Mouse (Mus musculus) embryo, embryonic 11 days (tissue): ENCODE measurements at regions not wholly inside any gene's neighbourhood (a gene's known extent, or its start where the extent isn't known, plus 50 kb on each side); places are given as distances from the start of the nearest gene placed in this dataset.

ENCODE experiments used
- DNase-seq: peaks from one replicate; pipeline ENCODE4 v3.0.0-alpha.2; 2015

- no peak for DNase-seq
These were observed 208.9 kb downstream of the Gm11077 start for GRCm38 (mm10) chr6:140938025-140938424.

GRCm38 (mm10) chr6:140946720-140947119, 217.6 kb downstream of the Gm11077 start:
- no peak for DNase-seq

- DNase-seq, result no peak
These were observed 221.4 kb downstream of the Gm11077 start for GRCm38 (mm10) chr6:140950483-140950882.

DNA sequence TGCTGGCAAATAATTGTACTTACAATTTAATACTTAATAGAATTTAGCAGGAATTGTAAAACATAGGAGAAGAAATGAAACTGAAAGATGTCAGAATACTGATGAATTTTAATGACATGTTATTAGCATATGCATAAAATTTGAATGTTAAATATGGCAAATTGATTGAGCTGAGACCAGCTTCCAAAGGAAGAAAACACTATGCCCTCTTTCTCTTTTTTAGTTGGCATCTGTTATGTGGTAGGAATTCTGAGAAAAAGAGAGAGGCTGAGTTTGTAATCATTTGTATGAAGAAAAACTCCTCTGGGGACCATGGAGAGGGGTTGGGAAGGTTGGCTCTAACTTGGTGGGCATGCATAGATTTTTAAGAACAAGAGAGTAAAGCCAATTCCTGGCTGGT, 224.2 kb downstream of the Gm11077 start:
- no peak for DNase-seq

DNA sequence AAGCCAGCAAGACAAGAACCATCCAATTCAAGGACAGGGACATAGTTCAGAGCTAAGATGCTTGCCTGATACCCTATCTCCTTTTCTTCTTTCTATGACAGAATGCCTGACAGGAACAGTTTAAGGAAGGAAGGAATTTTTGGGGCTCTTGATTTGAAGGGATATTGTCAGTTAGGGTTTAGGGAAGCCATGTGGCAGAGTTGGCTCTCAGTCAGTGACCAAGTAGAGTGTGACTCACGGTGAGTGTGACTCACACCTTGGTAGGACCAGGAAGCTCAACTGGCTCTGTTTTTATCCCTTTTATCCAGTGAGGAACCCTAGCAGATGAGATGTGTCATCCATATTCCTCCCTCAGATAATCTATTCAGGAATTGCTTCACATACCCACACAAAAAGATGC, 224.6 kb downstream of the Gm11077 start:
- DNase-seq, result no peak

- DNase-seq, result peak; percentile 7
These were observed 226.9 kb downstream of the Gm11077 start for GRCm38 (mm10) chr6:140955751-140956521.

DNA sequence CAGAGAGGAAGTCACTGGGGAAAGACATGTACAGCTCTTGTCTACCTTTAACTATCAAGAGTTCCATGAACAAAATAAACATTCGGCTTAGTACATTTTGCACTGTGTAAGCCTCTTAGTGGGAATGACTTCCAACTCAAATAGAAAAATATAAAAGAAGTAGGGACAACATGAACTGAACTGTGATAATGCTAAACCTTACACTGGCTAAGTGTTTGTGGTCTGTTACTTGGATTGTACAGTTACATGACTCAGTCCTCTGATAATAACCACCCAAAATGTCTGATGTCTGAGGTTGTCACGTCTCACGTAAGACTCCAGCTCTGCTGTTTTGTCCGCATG, 227.4 kb downstream of the Gm11077 start:
- no peak for DNase-seq

DNA sequence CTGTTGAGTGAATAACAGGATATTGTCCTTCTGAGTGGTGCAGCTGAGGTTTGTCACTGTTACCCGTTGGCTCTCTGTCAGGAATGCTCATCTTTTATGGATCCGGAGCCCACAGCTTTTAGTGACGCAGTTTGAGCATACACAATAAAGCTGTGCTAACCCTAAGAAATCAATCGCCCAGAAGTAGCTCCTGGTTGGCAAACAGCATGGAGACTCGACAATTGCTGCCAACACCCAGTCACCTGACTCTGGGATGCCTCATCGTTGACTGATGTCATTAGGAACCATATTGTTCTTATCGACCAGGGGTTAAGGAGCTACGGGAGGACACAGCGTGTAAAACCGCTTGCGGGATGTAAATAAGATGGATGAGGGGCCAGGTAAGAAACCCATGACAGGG, 232.9 kb downstream of the Gm11077 start:
- DNase-seq, result no peak

- DNase-seq, result peak; percentile 58
These were observed 233.5 kb downstream of the Gm11077 start for GRCm38 (mm10) chr6:140962563-140962962.

GRCm38 (mm10) chr6:140973732-140974131, 244.6 kb downstream of the Gm11077 start:
- no peak for DNase-seq

DNA sequence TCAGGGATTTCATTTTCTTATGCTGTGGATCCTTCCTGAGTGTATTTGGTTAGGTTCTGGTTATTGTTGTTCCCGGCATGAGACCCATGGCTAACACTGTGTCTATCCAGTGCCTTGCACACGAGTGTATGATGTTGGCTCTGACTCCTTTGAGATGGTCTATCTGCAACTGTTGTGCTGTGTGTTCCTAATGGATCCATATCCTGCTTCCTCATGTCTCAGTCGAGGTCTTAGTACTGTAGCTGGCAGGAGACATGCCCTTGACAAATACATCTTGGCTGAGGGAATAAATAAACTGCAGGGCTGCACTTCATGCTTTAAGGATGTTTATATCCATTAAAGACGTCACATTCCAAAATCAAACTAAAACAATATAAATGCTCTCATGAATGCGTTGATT, 247.9 kb downstream of the Gm11077 start:
- DNase-seq, result no peak

GRCm38 (mm10) chr6:140983610-140984009, 254.5 kb downstream of the Gm11077 start:
- DNase-seq, result no peak

DNA sequence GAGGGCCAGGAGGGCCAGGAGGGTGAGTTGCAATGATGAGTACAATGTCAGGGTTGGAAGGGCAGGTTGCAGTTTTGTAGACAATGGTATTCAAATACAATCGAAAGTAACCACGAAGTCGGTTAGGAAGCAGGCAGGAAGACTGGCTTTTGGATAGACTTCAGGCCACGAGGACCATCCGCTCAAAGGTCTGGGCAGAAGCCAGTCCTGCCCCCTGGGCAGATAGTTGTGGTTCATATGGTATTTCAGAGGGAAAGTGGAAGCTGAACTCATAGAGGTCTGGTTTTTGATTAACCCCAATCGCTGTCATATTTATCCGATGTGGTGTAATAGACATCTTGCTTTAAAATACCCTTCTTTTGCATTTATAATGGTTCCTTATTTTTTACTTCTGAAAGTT, 255.2 kb downstream of the Gm11077 start:
- DNase-seq, result no peak

- peak; percentile 5 for DNase-seq
These were observed 255.2 kb upstream of the Pde3a start for GRCm38 (mm10) chr6:140993643-140994580.

GRCm38 (mm10) chr6:140995340-140996135, 253.5 kb upstream of the Pde3a start:
- peak; percentile 45 for DNase-seq

GRCm38 (mm10) chr6:140998069-140998468, 251.0 kb upstream of the Pde3a start:
- no peak for DNase-seq

- DNase-seq, result no peak
These were observed 248.5 kb upstream of the Pde3a start for GRCm38 (mm10) chr6:141000552-141000951.

- no peak for DNase-seq
These were observed 247.8 kb upstream of the Pde3a start for GRCm38 (mm10) chr6:141001306-141001705.

DNA sequence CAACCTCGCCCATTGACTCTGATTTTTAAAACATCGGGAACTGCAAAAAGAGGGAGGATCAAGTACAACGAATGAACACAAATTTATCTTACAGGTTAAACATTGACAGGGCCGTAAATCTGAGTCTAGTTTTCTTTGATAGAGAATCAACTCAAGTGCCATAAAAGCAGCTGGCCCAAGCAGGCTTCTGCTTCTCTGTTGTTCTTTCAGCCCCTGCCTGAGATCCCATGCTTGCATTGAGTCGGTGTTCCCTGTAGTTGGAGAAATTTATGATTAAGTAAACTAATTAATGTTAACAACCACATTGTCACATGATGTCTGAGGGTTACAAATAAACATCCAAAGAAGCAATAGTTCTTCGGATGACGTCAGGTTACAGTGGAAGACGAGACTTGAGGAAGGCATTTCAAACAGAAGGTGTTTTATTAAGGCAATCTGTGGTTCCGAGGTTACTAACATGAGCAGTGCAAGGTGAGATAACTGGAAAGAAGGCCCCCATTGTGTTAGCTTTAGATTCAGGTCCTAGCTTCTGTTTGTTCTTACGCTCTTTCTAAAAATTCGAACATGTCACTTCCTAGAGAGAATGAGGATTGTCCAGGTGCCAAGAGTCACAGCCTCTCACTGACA, 233.9 kb upstream of the Pde3a start:
- no peak for DNase-seq

DNA sequence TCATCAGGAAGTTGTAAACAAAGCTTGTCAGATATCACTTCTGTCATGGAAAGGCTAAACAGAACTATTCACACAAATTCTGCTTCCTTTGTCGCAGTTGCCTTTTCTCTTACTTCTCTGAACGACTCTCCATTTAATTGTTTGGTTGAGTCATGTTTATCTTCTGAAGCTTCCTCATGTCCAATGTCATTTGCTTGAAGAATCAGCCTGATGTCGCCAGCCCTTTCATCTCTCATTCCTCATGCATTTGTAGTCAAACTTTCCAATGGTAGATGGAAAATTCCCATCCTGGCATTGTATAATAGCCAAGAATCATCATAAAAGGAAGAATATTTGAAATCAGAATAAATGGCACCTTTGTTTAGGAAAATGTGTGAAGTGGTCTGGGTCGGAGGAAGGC, 225.6 kb upstream of the Pde3a start:
- DNase-seq, result no peak

DNA sequence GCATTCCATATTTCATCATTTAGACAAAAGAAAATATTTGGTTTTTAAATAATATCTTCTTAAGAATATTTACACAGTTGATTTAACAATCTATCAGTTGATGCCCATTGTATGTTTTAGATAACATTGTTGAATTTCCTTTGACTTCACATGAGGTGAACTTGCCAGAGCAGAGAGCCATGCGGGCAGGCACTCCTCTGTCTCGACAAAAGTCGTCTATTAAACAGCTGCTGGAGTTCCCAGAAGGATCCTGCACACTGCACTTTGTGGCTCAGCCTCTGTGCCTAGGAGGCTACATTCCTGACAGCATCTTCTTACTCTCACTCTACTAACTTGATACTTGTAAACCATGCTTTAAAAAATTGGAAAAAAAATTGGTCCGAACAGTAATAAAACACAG, 221.7 kb upstream of the Pde3a start:
- DNase-seq, result no peak

GRCm38 (mm10) chr6:141027787-141028186, 221.3 kb upstream of the Pde3a start:
- DNase-seq, result no peak

DNA sequence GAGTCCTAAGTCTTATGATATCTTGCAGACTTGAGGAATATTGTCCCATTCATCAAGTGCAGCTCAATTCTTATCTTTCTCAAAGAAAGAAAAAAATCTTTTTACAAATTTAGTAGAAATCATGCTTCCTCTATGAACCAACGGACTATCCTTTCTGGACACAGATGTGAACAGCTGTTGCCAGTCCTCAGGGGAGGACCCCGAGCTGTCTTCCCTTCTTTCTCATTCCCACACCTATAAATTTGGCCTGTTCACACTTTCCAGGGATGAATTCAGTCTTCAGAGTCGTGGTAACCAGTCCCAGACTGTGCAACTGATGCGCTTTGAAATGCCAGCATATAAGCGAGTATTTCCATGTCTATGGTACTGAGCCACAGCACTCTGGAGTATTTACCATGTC, 214.2 kb upstream of the Pde3a start:
- no peak for DNase-seq
